Mouse (Mus musculus): ENCODE results near the gene Csf2rb. TPM values are rescaled to one million over a fixed set of nuclear protein-coding genes. Genes with fewer than 3 reads are reported as not detected.

Gene Csf2rb
- polyA plus RNA-seq, 1 experiment from 2014 or later: 0.99 TPM

DNA sequence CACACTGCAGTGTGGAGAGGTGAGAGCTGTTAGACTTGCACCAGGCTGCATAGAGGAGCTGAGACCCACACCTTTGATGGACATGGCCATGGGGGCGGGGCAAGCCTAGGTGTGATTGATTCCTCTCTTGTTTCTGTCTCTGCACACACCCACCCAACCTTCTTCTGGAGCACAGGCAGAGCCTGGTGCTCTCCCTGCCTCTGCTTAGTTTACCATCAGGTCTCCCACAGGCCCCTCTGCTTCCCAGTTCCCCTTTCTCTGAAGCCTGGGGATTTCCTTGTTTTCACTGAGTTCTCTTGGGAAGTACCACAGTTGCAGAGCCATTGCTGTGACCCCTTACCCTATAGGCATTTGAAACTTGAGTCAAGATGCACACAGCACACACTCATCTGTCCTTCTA is 27.0 kb upstream of the Csf2rb start:
- H3K9ac ChIP-seq (ENCODE audit: low read length): no peak overlapping the region
- no peak for ATAC-seq (ENCODE audit: low FRiP score, low TSS enrichment)

DNA sequence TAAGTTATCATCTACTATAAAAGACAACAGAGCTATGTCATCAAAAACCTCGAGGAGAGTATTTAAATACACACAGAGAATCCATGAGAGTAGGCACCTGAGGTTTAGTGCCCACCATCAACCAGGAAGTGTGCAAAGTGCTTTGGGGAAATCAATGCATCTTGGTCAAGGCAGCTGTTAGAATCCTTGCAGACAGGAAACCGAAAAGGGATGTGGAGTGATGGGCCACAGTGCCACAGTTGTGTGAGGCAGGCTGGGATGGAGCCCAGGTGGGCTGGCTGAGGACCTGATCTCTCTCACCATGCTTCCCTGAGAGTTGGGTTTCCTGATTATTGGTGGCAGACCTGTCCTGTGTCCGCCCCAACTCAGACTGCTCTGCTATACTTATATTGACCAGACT is 25.9 kb upstream of the Csf2rb start:
- Histone ChIP-seq H3K27ac (replicated peaks) (no peak overlapping the region), H3K9me3 (ENCODE audit: control insufficient read depth, low read length) (no peaks in the 10 kb centered on the region), H3K36me3 (ENCODE audit: control insufficient read depth, insufficient read depth, low read length) (no peaks in the 10 kb centered on the region), H3K27me3 (ENCODE audit: control insufficient read depth, insufficient read depth, low read length) (no peaks in the 10 kb centered on the region), H3K9ac (ENCODE audit: low read length) (no peak overlapping the region), H3K4me1 (replicated peaks; ENCODE audit: control insufficient read depth, insufficient read depth) (no peaks in the 10 kb centered on the region), H3K4me2 (replicated peaks; ENCODE audit: low read depth) (no peak overlapping the region), H3K4me3 (ENCODE audit: low read depth, low read length) (no peak overlapping the region)
- TF ChIP-seq EP300 (optimal IDR thresholded peaks at IDR 0.05): no peak
- TF ChIP-seq CTCF (IDR thresholded peaks at IDR 0.05; ENCODE audit: low read depth): no peak
- WGBS: 73% methylated on average over 3 of the region's 3 CpGs
- DNase-seq (ENCODE audit: low spot score) (no peak), ATAC-seq (ENCODE audit: low FRiP score, low TSS enrichment) (no peak)

More for the DNA sequence above, 27.0 kb upstream of the Csf2rb start:
- TF ChIP-seq CTCF (IDR thresholded peaks at IDR 0.05; ENCODE audit: low read depth): no peak
- no peak for TF ChIP-seq EP300 (optimal IDR thresholded peaks at IDR 0.05)
- Histone ChIP-seq H3K27me3 (ENCODE audit: control insufficient read depth, insufficient read depth, low read length) (no peaks in the 10 kb centered on the region), H3K4me3 (ENCODE audit: low read depth, low read length) (no peak overlapping the region), H3K4me1 (replicated peaks; ENCODE audit: control insufficient read depth, insufficient read depth) (no peaks in the 10 kb centered on the region), H3K36me3 (ENCODE audit: control insufficient read depth, insufficient read depth, low read length) (no peaks in the 10 kb centered on the region), H3K4me2 (replicated peaks; ENCODE audit: low read depth) (no peak overlapping the region), H3K27ac (replicated peaks) (no peak overlapping the region), H3K9me3 (ENCODE audit: control insufficient read depth, low read length) (no peaks in the 10 kb centered on the region)
- WGBS: 64% methylated on average over 1 of the region's 1 CpGs
- no peak for DNase-seq (ENCODE audit: low spot score)

DNA sequence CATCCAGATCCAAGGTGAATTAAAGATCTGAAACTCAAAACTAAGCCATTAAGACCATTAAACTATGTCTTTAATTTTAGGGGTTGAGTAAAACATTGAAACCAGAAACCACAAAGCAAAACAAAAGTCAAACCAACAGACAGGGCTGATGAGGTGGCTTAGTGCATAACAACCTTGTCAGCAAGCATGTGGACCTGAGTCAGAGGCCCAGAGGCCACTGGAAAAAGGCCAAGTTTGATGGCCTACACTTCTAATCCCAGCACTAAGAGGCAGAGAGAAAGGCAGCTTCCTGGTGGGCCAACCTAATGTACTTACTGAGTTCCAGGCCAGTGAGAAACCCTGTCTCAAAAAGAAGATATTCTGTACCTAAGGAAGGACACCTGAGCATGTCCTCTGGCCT is 24.8 kb upstream of the Csf2rb start:
- DNase-seq (ENCODE audit: low spot score) (no peak), ATAC-seq (ENCODE audit: low FRiP score, low TSS enrichment) (no peak)
- no peaks in the 10 kb centered on the region for H3K4me1 ChIP-seq (replicated peaks; ENCODE audit: control insufficient read depth, insufficient read depth)
- no peaks in the 10 kb centered on the region for H3K36me3 ChIP-seq (ENCODE audit: control insufficient read depth, insufficient read depth, low read length)
- no peak for TF ChIP-seq CTCF (IDR thresholded peaks at IDR 0.05; ENCODE audit: low read depth)
- no peak for TF ChIP-seq EP300 (optimal IDR thresholded peaks at IDR 0.05)
- no peak overlapping the region for H3K4me2 ChIP-seq (replicated peaks; ENCODE audit: low read depth)
- no peak overlapping the region for H3K9ac ChIP-seq (ENCODE audit: low read length)
- no peak overlapping the region for H3K4me3 ChIP-seq (ENCODE audit: low read depth, low read length)
- no peaks in the 10 kb centered on the region for H3K9me3 ChIP-seq (ENCODE audit: control insufficient read depth, low read length)
- H3K27me3 ChIP-seq (ENCODE audit: control insufficient read depth, insufficient read depth, low read length): no peaks in the 10 kb centered on the region
- no peak overlapping the region for H3K27ac ChIP-seq (replicated peaks)

DNA sequence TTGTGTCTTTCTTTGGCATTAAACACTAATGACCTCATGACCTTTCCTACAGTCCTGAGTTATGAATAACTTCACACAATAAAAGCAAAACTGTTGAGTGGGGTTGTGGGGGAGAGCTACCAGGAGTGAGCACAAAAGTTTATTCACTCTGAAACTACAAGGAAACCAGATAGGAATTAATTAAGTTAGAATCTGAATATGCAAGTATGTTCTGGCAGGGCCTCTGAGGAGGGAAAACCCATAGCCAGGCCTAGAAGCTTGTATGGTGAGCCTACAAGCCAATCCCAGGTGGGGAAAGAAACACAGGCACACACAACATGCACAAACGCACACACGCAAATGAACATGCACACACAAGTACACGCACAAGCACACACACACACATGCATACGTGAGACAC is 22.8 kb upstream of the Csf2rb start:
- Histone ChIP-seq H3K4me1 (replicated peaks; ENCODE audit: control insufficient read depth, insufficient read depth) (no peaks in the 10 kb centered on the region), H3K36me3 (ENCODE audit: control insufficient read depth, insufficient read depth, low read length) (no peaks in the 10 kb centered on the region), H3K4me2 (replicated peaks; ENCODE audit: low read depth) (no peak overlapping the region), H3K9ac (ENCODE audit: low read length) (no peak overlapping the region), H3K4me3 (ENCODE audit: low read depth, low read length) (no peak overlapping the region), H3K9me3 (ENCODE audit: control insufficient read depth, low read length) (no peaks in the 10 kb centered on the region), H3K27ac (replicated peaks) (no peak overlapping the region), H3K27me3 (ENCODE audit: control insufficient read depth, insufficient read depth, low read length) (no peaks in the 10 kb centered on the region)
- 95% methylated on average over 4 of the region's 4 CpGs for WGBS
- ATAC-seq (ENCODE audit: low FRiP score, low TSS enrichment): no peak
- DNase-seq (ENCODE audit: low spot score): no peak
- TF ChIP-seq CTCF (IDR thresholded peaks at IDR 0.05; ENCODE audit: low read depth) (no peak), EP300 (optimal IDR thresholded peaks at IDR 0.05) (no peak)

DNA sequence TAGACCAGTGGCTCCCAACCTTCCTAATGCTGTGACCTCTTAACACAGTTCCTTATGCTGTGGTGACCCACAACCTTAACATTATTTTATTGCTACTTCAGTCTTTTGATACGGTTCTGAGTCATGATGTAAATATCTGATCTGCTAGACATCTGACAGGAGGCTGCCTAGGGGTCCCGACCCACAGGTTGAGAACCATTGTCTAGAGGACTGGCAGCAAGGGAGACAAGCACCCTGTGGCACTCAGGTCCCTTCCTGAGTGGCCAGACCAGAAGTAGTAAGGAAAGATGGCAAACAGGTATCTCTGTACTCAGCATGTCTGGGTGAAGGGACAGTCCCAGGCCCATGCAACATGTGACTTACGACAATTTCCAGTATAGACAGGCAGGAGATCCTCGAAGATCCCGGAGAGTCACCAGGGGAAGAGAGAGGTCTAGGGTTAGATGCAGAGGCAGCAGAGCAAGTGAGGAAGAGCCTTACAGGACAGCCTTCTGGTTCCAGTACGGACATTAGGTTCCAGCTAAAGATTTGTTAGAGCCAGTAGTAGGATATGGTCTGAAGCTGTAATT is 21.8 kb upstream of the Csf2rb start:
- 85% methylated on average over 6 of the region's 6 CpGs for WGBS
- no peak overlapping the region for H3K9ac ChIP-seq (ENCODE audit: low read length)
- no peaks in the 10 kb centered on the region for H3K9me3 ChIP-seq (ENCODE audit: control insufficient read depth, low read length)
- H3K4me3 ChIP-seq (ENCODE audit: low read depth, low read length): no peak overlapping the region
- ATAC-seq (ENCODE audit: low FRiP score, low TSS enrichment) (no peak), DNase-seq (ENCODE audit: low spot score) (no peak)
- no peaks in the 10 kb centered on the region for H3K4me1 ChIP-seq (replicated peaks; ENCODE audit: control insufficient read depth, insufficient read depth)
- no peak overlapping the region for H3K27ac ChIP-seq (replicated peaks)
- TF ChIP-seq CTCF (IDR thresholded peaks at IDR 0.05; ENCODE audit: low read depth): no peak
- no peak for TF ChIP-seq EP300 (optimal IDR thresholded peaks at IDR 0.05)
- H3K4me2 ChIP-seq (replicated peaks; ENCODE audit: low read depth): no peak overlapping the region
- no peaks in the 10 kb centered on the region for H3K36me3 ChIP-seq (ENCODE audit: control insufficient read depth, insufficient read depth, low read length)
- H3K27me3 ChIP-seq (ENCODE audit: control insufficient read depth, insufficient read depth, low read length): no peaks in the 10 kb centered on the region

DNA sequence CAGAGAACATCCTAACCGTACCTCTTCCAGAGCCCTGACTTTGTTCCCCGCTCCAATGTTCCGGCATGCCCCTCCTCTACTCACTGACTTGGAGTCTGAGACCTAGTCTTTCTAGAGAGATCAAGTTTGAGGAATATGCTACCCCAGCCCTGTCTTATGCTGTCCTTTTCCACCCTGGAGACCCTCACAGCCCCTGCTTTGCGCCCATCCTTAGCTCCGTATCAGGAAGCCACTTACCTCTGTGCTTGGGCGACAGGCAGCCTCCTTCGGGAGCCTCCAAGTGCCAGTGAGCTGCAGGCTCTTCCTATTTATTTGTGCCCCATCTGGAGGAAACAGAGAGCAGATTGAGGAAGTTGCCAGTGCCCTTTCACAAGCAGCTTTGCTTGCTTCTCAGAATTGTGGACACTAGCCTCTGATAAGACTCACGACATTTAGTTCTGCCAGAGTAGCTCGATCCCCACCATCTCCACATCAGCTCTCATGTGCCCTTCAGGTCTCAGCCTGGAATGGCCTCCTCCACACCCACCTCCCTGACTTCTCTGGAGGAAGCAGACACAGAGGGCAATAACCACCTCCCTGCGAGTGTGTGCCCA is 20.1 kb upstream of the Csf2rb start, which contains the start of gene Csf2rb2:
Csf2rb2 (minus strand) TSS at position 381 of the 593 bp plus-strand sequence.
- H3K4me3 ChIP-seq (ENCODE audit: low read depth, low read length): no peak within 1 kb of the TSS
- TF ChIP-seq EP300 (optimal IDR thresholded peaks at IDR 0.05) (no peak), CTCF (IDR thresholded peaks at IDR 0.05; ENCODE audit: low read depth) (no peak)
- no peak within 1 kb of the TSS for H3K4me2 ChIP-seq (replicated peaks; ENCODE audit: low read depth)
- H3K36me3 ChIP-seq (ENCODE audit: control insufficient read depth, insufficient read depth, low read length): no peaks in the 10 kb centered on the region
- no peak for ATAC-seq (ENCODE audit: low FRiP score, low TSS enrichment)
- WGBS: 79% methylated on average over 10 of the region's 10 CpGs
- H3K4me1 ChIP-seq (replicated peaks; ENCODE audit: control insufficient read depth, insufficient read depth): no peaks in the 10 kb centered on the region
- H3K27me3 ChIP-seq (ENCODE audit: control insufficient read depth, insufficient read depth, low read length): no peaks in the 10 kb centered on the region
- H3K27ac ChIP-seq (replicated peaks): no peak within 1 kb of the TSS
- no peak within 1 kb of the TSS for H3K9ac ChIP-seq (ENCODE audit: low read length)
- no peaks in the 10 kb centered on the region for H3K9me3 ChIP-seq (ENCODE audit: control insufficient read depth, low read length)
- DNase-seq (ENCODE audit: low spot score): no peak

All from stomach, postnatal 0 days (tissue).